Mouse (Mus musculus) G1E (cell line): Measurements from ENCODE around the gene Ovca2.

Experiments used
- CTCF ChIP-seq: IDR thresholded peaks from 2 replicates; pipeline ENCODE4 v1.5.1; 2012; ENCODE audit warnings: low read depth, low read length, inconsistent platforms, mixed read lengths
- GATA1 ChIP-seq: IDR thresholded peaks from 2 replicates; pipeline ENCODE4 v1.6.1; 2012; ENCODE audit warnings: borderline replicate concordance, low read length, inconsistent platforms, mixed read lengths
- TAL1 ChIP-seq: conservative IDR thresholded peaks from 2 replicates; pipeline ENCODE4 v1.6.1; 2012; ENCODE audit warnings: low read depth, low read length, inconsistent platforms, mixed read lengths

DNA sequence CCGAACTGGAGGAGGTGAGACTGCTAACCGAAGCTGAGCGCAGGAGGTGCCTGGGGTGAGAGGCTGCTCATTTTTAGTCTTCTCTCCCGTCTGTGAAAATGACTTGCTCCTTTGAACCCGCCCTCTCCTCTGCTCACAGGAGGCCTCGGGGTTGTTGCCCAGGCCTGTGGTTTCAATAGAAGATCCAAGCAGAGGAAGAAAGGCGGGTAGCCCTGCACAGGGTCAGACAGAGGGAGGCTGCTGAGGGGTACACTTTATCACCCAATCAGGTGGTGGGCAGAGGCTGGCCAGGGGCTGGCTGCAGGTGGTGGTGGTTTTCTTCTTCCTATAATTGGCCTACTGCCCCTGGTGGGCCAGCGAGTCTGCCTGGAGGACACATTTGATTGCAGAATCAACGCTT lies 25.8 kb upstream of the Ovca2 start:
- TF ChIP-seq GATA1 = no peak
- no peak for TF ChIP-seq CTCF
- no peak for TF ChIP-seq TAL1
